Mouse (Mus musculus): Measurements from ENCODE around the gene Thap3. TPM values are rescaled to one million over a fixed set of nuclear protein-coding genes. Genes with fewer than 3 reads are reported as not detected.

Thap3 gene
- total and polyA plus RNA-seq, 3 experiments = 11.0 to 27.6 (median 12.8) TPM

- in situ Hi-C loops (cut with MboI; ENCODE audit: low pct_ligation_motif_present, low pct_unique_long_range_greater_than_20kb, low sequenced_read_pairs) = no loop called here
- no peak overlapping the region for H3K27ac ChIP-seq (ENCODE audit: insufficient read depth, low read depth)
- peaks cover 12 to 36% of the 10 kb centered on the region in 2 experiments for H3K4me1 ChIP-seq (ENCODE audit: control insufficient read depth in 1 of 2, insufficient read depth in 2 of 2)
- peaks cover 18% of the 10 kb centered on the region for H3K27me3 ChIP-seq (replicated peaks)
- dilution Hi-C loops (cut with MboI; ENCODE audit: extremely low pct_ligation_motif_present, extremely low pct_unique_long_range_greater_than_20kb, low sequenced_read_pairs) = no loop called here
- TF ChIP-seq ZC3H11A (IDR thresholded peaks at IDR 0.05; ENCODE audit: low read depth, low read length) = no peak
- TF ChIP-seq CHD1 (IDR thresholded peaks at IDR 0.05; ENCODE audit: low read depth, low read length) = no peak
- TF ChIP-seq MEF2A (IDR thresholded peaks at IDR 0.05; ENCODE audit: borderline replicate concordance, low read depth, low read length) = no peak
- TF ChIP-seq IRF4 (IDR thresholded peaks at IDR 0.05; ENCODE audit: low read depth, low read length) = no peak
- TF ChIP-seq GABPA (IDR thresholded peaks at IDR 0.05; ENCODE audit: insufficient replicate concordance, low read depth, low read length) = no peak
- no peak for TF ChIP-seq POLR2AphosphoS2 (IDR thresholded peaks at IDR 0.05; ENCODE audit: low read depth, low read length)
- TF ChIP-seq PAX5 (IDR thresholded peaks at IDR 0.05; ENCODE audit: low read length) = no peak
- TF ChIP-seq NELFE (IDR thresholded peaks at IDR 0.05; ENCODE audit: low read depth, low read length) = no peak
- no peak for TF ChIP-seq SIN3A (IDR thresholded peaks at IDR 0.05; ENCODE audit: low read length)
- TF ChIP-seq MAX (IDR thresholded peaks at IDR 0.05; ENCODE audit: low read length) = no peak
- TF ChIP-seq ZKSCAN1 (IDR thresholded peaks at IDR 0.05; ENCODE audit: borderline replicate concordance, low read depth, low read length) = no peak
- no peak for TF ChIP-seq E2F4 (IDR thresholded peaks at IDR 0.05; ENCODE audit: insufficient replicate concordance, low read depth, low read length)
- TF ChIP-seq MYC (IDR thresholded peaks at IDR 0.05; ENCODE audit: low read depth, low read length) = no peak
- no peak for TF ChIP-seq BHLHE40 (IDR thresholded peaks at IDR 0.05; ENCODE audit: low read depth, low read length)
- no peak for TF ChIP-seq KAT2A (IDR thresholded peaks at IDR 0.05; ENCODE audit: insufficient replicate concordance, low read length)
- no peak for TF ChIP-seq USF2 (conservative IDR thresholded peaks at IDR 0.05; ENCODE audit: low read depth, low read length)
- TF ChIP-seq UBTF (IDR thresholded peaks at IDR 0.05; ENCODE audit: low read depth, low read length) = no peak
- H3K9ac ChIP-seq (ENCODE audit: insufficient read depth, low read depth) = no peak overlapping the region; the same call in 1 of the 2 replicates
- peak overlapping the region; percentile 72 for H3K4me2 ChIP-seq (ENCODE audit: insufficient read depth, low read depth, poor library complexity, severe bottlenecking)
- H3K79me2 ChIP-seq (replicated peaks; ENCODE audit: control insufficient read depth, extremely low read depth, insufficient read depth, poor library complexity, severe bottlenecking) = peaks cover 2% of the 10 kb centered on the region; the same call in 1 of the 2 replicates
- H3K36me3 ChIP-seq (replicated peaks in 1 of 2; ENCODE audit: control insufficient read depth in 1 of 2, insufficient read depth in 1 of 2, low read length in 1 of 2) = peaks cover 7 to 11% of the 10 kb centered on the region in 2 experiments
- no peak for DNase-seq (ENCODE audit: extremely low read depth)
- H3K9me3 ChIP-seq (replicated peaks; ENCODE audit: low read length) = no peaks in the 10 kb centered on the region
- H3K4me3 ChIP-seq (replicated peaks in 1 of 3; ENCODE audit: low read depth in 2 of 3, low read length in 2 of 3, poor library complexity in 1 of 3) = no peak overlapping the region
Observed at GRCm38 (mm10) chr4:152007481-152008147, 18.8 kb upstream of the Thap3 start.

GRCm38 (mm10) chr4:152006812-152007211, 18.0 kb upstream of the Thap3 start:
- Histone ChIP-seq H3K36me3 (replicated peaks in 1 of 2; ENCODE audit: control insufficient read depth in 1 of 2, insufficient read depth in 1 of 2, low read length in 1 of 2) (peaks cover 0 to 3% of the 10 kb centered on the region in 2 experiments), H3K4me1 (ENCODE audit: control insufficient read depth in 1 of 2, insufficient read depth in 2 of 2) (peaks cover 9 to 31% of the 10 kb centered on the region in 2 experiments)
- in situ Hi-C loops (cut with MboI; ENCODE audit: low pct_ligation_motif_present, low pct_unique_long_range_greater_than_20kb, low sequenced_read_pairs) = no loop called here

More at GRCm38 (mm10) chr4:152006812-152007211, 18.0 kb upstream of the Thap3 start:
- no peak for TF ChIP-seq RCOR1 (conservative IDR thresholded peaks at IDR 0.05; ENCODE audit: low read depth, low read length)
- TF ChIP-seq JUND (conservative IDR thresholded peaks at IDR 0.05; ENCODE audit: low read depth, low read length) = no peak
- no peak for TF ChIP-seq MYC (IDR thresholded peaks at IDR 0.05; ENCODE audit: low read depth, low read length)
- TF ChIP-seq BHLHE40 (IDR thresholded peaks at IDR 0.05; ENCODE audit: low read depth, low read length) = no peak
- no peak for TF ChIP-seq RAD21 (IDR thresholded peaks at IDR 0.05; ENCODE audit: low read depth, low read length)
- no peak for TF ChIP-seq MAX (IDR thresholded peaks at IDR 0.05; ENCODE audit: low read length)
- no peak for TF ChIP-seq CHD2 (IDR thresholded peaks at IDR 0.05; ENCODE audit: low read length)
- TF ChIP-seq MAFK (IDR thresholded peaks at IDR 0.05; ENCODE audit: insufficient replicate concordance, low read length) = no peak
- TF ChIP-seq NRF1 (IDR thresholded peaks at IDR 0.05; ENCODE audit: low read depth, low read length) = no peak
- no peak for TF ChIP-seq TBP (conservative IDR thresholded peaks at IDR 0.05; ENCODE audit: low read depth, low read length)
- TF ChIP-seq ZKSCAN1 (IDR thresholded peaks at IDR 0.05; ENCODE audit: borderline replicate concordance, low read depth, low read length) = no peak
- TF ChIP-seq GABPA (IDR thresholded peaks at IDR 0.05; ENCODE audit: insufficient replicate concordance, low read depth, low read length) = no peak
- TF ChIP-seq E2F4 (IDR thresholded peaks at IDR 0.05; ENCODE audit: insufficient replicate concordance, low read depth, low read length) = no peak
- no peak for TF ChIP-seq EP300 (IDR thresholded peaks at IDR 0.05; ENCODE audit: low read length)
- no peak for TF ChIP-seq PAX5 (IDR thresholded peaks at IDR 0.05; ENCODE audit: low read length)
- H3K27ac ChIP-seq (ENCODE audit: insufficient read depth, low read depth) = no peak overlapping the region
- no peak overlapping the region for H3K9ac ChIP-seq (ENCODE audit: insufficient read depth, low read depth)
- 0 out of 2 replicates have a peak, but pooled peaks cover 2% of the 10 kb centered on the region for H3K79me2 ChIP-seq (replicated peaks; ENCODE audit: control insufficient read depth, extremely low read depth, insufficient read depth, poor library complexity, severe bottlenecking)
- no peak overlapping the region for H3K4me3 ChIP-seq (replicated peaks in 1 of 3; ENCODE audit: low read depth in 2 of 3, low read length in 2 of 3, poor library complexity in 1 of 3)
- peaks cover 18% of the 10 kb centered on the region for H3K27me3 ChIP-seq (replicated peaks)
- no peak for DNase-seq (ENCODE audit: extremely low read depth)
- H3K9me3 ChIP-seq (replicated peaks; ENCODE audit: low read length) = no peaks in the 10 kb centered on the region
- H3K4me2 ChIP-seq (ENCODE audit: insufficient read depth, low read depth, poor library complexity, severe bottlenecking) = no peak overlapping the region
- dilution Hi-C loops (cut with MboI; ENCODE audit: extremely low pct_ligation_motif_present, extremely low pct_unique_long_range_greater_than_20kb, low sequenced_read_pairs) = no loop called here

All from CH12.LX (cell line).